1 mouse cellular context compared by ENCODE assay signal in the genomic region with DNA sequence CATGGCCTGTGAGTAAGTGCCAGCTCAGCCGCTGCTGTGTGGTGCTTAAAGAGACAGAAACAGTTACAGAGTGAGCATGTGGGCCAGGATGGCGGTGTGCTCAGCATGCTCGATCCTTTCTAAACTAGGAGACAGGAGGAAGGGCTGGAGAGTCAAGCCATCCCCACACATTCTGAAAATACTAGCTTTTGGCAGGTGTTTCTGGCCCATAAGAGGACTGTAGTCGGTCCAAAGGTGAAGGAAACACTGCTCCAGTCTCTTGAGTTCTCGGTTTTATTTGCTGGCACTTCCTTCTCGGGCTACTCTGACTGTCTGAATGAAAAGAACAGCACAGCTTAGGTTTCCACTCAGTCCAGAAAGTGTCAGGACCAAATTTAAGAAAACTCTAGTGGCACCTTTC.
TF ChIP-seq lines count a peak whose summit lies in the region.

No protein-coding gene starts in this region.

TF ChIP-seq in myocyte, 11 proteins besides CTCF, POLR2A, EP300 and RAD21:
- TF ChIP-seq CEBPB (IDR thresholded peaks at IDR 0.05; ENCODE audit: insufficient read depth, poor library complexity, severe bottlenecking) (no peak), REST (IDR thresholded peaks at IDR 0.05; ENCODE audit: insufficient read depth, insufficient read length) (no peak), TCF12 (IDR thresholded peaks at IDR 0.05; ENCODE audit: insufficient read depth, poor library complexity, severe bottlenecking) (no peak), USF1 (IDR thresholded peaks at IDR 0.05; ENCODE audit: low read depth) (no peak), SRF (IDR thresholded peaks at IDR 0.05; ENCODE audit: control insufficient read depth, insufficient read length, low read depth) (no peak)
TF ChIP-seq in myocyte: peak in this region for 0.
